Mouse (Mus musculus): ENCODE data around the gene Ubp1.

GRCm38 (mm10) chr9:114019012-114019762 is 88.5 kb downstream of the Ubp1 start:
- TF ChIP-seq CTCF (IDR thresholded peaks at IDR 0.05) (no peak), EP300 (IDR thresholded peaks at IDR 0.05) (no peak)

All from lung, postnatal 0 days (tissue).